Mouse (Mus musculus) heart, postnatal 10 days (tissue): ENCODE measurements around the gene Ago1. TPM values are rescaled to one million over a fixed set of nuclear protein-coding genes. Genes with fewer than 3 reads are reported as not detected.

Experiments
- DNase-seq, 2 experiments: peaks; one replicate each; pipeline ENCODE4 v3.0.0; 2021
- intact Hi-C: fragments of 180-260 bp; cut with DNase I; formaldehyde crosslinking; loops from one replicate; pipeline ENCODE4 v1.15.1; 2025
- total RNA-seq, 2 experiments: library from RNA; stranded (reverse); gene quantifications; 2 replicates each; pipeline ENCODE4 v1.2.3; 2021

Gene Ago1
- total RNA-seq, 2 experiments from 2014 or later, result 16.0 to 18.6 TPM

GRCm38 (mm10) chr4:126428682-126429346, 39.6 kb downstream of the Ago1 start:
- no peak for DNase-seq
- intact Hi-C loops, result loop anchor here (2.0 to 5.0 kb wide), 2 partner anchors 40 to 107 kb away; partner anchors contain the start of genes Adprhl2 and Ago1

- intact Hi-C loops, result no loop called here
- no peak for DNase-seq
These were observed 44.5 kb downstream of the Ago1 start for GRCm38 (mm10) chr4:126423866-126424265.

GRCm38 (mm10) chr4:126415707-126416106, 52.7 kb downstream of the Ago1 start:
- intact Hi-C loops, result no loop called here
- DNase-seq, result no peak

- DNase-seq, result no peak
- intact Hi-C loops, result no loop called here
These were observed 55.9 kb downstream of the Ago1 start for GRCm38 (mm10) chr4:126412526-126412925.

Other genes starting within 250 kb of the Ago1 start
- 100 to 1,000 TPM; 214 to 239 TPM for gene Map7d1, start 212.2 kb downstream of the Ago1 start, total RNA-seq
- 10 to 100 TPM; 50.8 to 54.0 TPM for gene Trappc3, start 206.3 kb downstream of the Ago1 start, total RNA-seq
- 1 to 10 TPM; 1.8 to 2.1 TPM for gene Col8a2, start 181.8 kb downstream of the Ago1 start, total RNA-seq
- gene Adprhl2, start 146.9 kb downstream of the Ago1 start, total RNA-seq, result 10 to 100 TPM; 17.0 to 18.9 TPM
- gene Tekt2, start 142.9 kb downstream of the Ago1 start, total RNA-seq, result under 1 TPM; 0.69 to 0.74 TPM
- 10 to 100 TPM; 13.0 to 14.8 TPM for gene Ago3, start 39.0 kb downstream of the Ago1 start, total RNA-seq
- 1 to 10 TPM; 4.1 to 5.8 TPM for gene Ago4, start 64.9 kb upstream of the Ago1 start, total RNA-seq
- 1 to 10 TPM; 5.9 to 8.2 TPM for gene Clspn, start 88.4 kb upstream of the Ago1 start, total RNA-seq
- gene 5730409E04Rik, start 141.2 kb upstream of the Ago1 start, total RNA-seq, result 1 to 10 TPM; 8.7 to 9.1 TPM
- 100 to 1,000 TPM; 148 to 157 TPM for gene Psmb2, start 209.0 kb upstream of the Ago1 start, total RNA-seq